Mouse (Mus musculus) small intestine, adult 2 months (tissue): ENCODE results near the gene Fam20b. TPM values are rescaled to one million over a fixed set of nuclear protein-coding genes. Genes with fewer than 3 reads are reported as not detected.

ENCODE experiments used
- H3K27ac ChIP-seq: fragments of 200-500 bp; 2 replicates; pipeline ENCODE4 v1.5.1; 2012; ENCODE audit warnings: low read depth, low read length, control low read depth, inconsistent platforms; ENCODE audit not compliant: insufficient read depth
- H3K27me3 ChIP-seq: fragments of 200-500 bp; 2 replicates; pipeline ENCODE4 v1.6.1; 2012; ENCODE audit warnings: mild to moderate bottlenecking, moderate library complexity, low read length, inconsistent platforms; ENCODE audit not compliant: control insufficient read depth, insufficient read depth
- H3K36me3 ChIP-seq: fragments of 200-500 bp; 2 replicates; pipeline ENCODE4 v1.6.1; 2012; ENCODE audit warnings: mild to moderate bottlenecking, low read length, control low read depth, inconsistent platforms; ENCODE audit not compliant: control insufficient read depth, insufficient read depth
- H3K4me1 ChIP-seq: fragments of 200-500 bp; 2 replicates; pipeline ENCODE4 v1.6.1; 2012; ENCODE audit warnings: low read length, inconsistent platforms, mixed read lengths; ENCODE audit not compliant: control insufficient read depth, insufficient read depth, insufficient read length
- H3K4me3 ChIP-seq: fragments of 200-500 bp; 2 replicates; pipeline ENCODE4 v1.5.1; 2012; ENCODE audit warnings: low read depth, mild to moderate bottlenecking, control low read depth, inconsistent platforms, low read length, moderate library complexity
- CTCF ChIP-seq: fragments of 200-500 bp; IDR thresholded peaks from 2 replicates; pipeline ENCODE4 v1.5.1; 2012; ENCODE audit warnings: low read depth, mild to moderate bottlenecking, control low read depth, inconsistent platforms, low read length, moderate library complexity, mixed read lengths; ENCODE audit not compliant: insufficient replicate concordance, insufficient read length; ENCODE audit errors: extremely low read depth
- POLR2A ChIP-seq: fragments of 200-500 bp; IDR thresholded peaks from 2 replicates; pipeline ENCODE4 v1.6.1; 2012; ENCODE audit warnings: low read depth, mild to moderate bottlenecking, control low read depth, inconsistent platforms, low read length, moderate library complexity
- whole genome bisulfite sequencing: fragments of 180-500 bp; shearing (Covaris S2); methylation state at CpG from one replicate; pipeline ENCODE4 v1.1.7; 2018; 5-methylcytosine and 5-hydroxymethylcytosine counted together
- polyA plus RNA-seq: library from polyadenylated mRNA; depleted of rRNA; stranded (reverse); fragments of >200 nt; gene quantifications from 2 replicates; pipeline ENCODE4 v1.2.3, GENCODE M21; 2012

The Fam20b gene
- polyA plus RNA-seq, 1 experiment = 25.7 TPM

DNA sequence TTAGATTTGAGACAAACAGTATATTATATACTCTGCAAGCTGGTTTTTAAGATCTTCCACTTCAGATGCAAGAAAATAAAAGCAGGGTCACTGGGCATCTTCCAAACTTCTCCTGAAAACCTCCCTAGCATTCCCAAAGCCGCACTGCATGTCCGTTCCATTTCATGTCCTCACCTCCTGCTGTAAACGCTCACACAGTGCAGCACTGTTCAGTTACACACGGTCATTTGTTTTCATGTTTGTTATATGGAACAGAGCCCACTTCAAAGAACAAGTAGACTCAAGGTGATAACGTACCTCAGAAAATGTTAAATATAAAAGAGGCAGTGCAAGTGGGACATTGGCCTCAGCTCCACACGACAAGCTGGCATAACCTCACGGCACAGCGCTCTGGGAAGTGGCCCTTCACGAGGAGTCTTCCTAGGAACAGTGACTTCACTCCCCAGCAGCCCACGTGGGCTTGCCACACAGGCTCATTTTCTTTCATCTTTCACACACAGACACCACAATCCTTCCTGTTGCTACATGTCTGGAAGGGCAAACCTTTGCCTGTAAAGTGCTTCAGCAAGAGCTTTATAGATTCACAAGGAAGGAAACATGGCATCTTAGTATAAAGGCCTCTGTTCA lies 8.3 kb downstream of the Fam20b start:
- 39% methylated on average over 10 of the region's 10 CpGs for WGBS
- TF ChIP-seq CTCF = no peak

DNA sequence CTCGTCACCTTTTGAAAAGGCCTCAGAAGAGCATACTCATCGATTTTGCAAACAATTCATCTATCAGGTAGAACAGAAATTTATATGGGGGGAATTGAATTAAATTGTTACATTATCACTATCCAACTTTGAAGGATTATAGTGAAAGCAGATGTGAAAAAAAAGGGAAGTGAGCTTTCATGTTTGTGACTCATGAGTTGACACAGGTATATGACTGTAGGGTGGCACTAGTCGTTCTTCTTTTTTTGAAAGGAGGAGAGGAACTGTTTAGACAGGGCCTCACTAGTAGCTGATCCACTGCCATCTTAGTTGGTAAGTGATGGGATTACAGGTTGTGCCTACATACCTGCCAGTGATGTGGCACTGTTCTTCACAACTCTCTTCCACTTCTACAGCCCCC lies 10.2 kb downstream of the Fam20b start:
- no peak for TF ChIP-seq CTCF
- no peak for TF ChIP-seq POLR2A
- Histone ChIP-seq H3K36me3 (peaks cover 16% of the 10 kb centered on the region), H3K27ac (no peak overlapping the region), H3K27me3 (no peaks in the 10 kb centered on the region), H3K4me1 (no peaks in the 10 kb centered on the region), H3K4me3 (no peak overlapping the region)
- 68% methylated on average over 3 of the region's 3 CpGs for WGBS

More for the DNA sequence above, 8.3 kb downstream of the Fam20b start:
- Histone ChIP-seq H3K27me3 (no peaks in the 10 kb centered on the region), H3K27ac (no peak overlapping the region), H3K4me3 (no peak overlapping the region), H3K4me1 (no peaks in the 10 kb centered on the region), H3K36me3 (peaks cover 3% of the 10 kb centered on the region; the same call in 1 of the 2 replicates)

DNA sequence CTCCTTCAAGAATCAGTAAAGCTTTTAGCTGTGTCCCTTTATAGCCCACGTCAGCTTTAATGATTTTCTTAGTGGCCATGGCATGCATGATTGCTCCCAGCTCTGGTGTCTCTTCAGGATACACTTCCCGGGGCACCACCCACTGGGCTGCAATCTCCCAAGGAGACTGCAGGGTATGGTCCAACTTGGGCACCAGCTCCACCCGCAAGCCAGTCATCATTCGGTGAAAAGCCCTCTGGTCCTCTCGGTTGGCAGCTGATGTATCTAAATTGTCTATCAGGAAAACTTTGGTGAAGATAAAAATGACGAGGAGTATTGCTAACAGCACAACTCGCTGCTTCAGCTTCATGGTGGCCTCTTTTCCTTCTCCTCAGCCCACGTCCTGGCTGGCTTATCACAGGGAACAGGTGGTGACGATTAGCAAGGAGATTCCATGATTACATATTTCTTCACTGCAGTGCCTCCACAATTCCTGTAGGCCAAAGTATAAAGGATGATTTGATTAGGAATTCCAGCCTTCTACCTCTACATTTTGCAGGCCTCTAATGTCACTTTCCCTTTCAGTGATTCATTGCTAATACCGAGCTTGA lies 13.1 kb downstream of the Fam20b start:
- no peak for TF ChIP-seq POLR2A
- no peak for TF ChIP-seq CTCF
- WGBS = 50% methylated on average over 10 of the region's 10 CpGs
- no peak overlapping the region for H3K27ac ChIP-seq
- no peak overlapping the region for H3K4me3 ChIP-seq
- H3K27me3 ChIP-seq = no peaks in the 10 kb centered on the region
- H3K4me1 ChIP-seq = no peaks in the 10 kb centered on the region
- peaks cover 29% of the 10 kb centered on the region for H3K36me3 ChIP-seq

DNA sequence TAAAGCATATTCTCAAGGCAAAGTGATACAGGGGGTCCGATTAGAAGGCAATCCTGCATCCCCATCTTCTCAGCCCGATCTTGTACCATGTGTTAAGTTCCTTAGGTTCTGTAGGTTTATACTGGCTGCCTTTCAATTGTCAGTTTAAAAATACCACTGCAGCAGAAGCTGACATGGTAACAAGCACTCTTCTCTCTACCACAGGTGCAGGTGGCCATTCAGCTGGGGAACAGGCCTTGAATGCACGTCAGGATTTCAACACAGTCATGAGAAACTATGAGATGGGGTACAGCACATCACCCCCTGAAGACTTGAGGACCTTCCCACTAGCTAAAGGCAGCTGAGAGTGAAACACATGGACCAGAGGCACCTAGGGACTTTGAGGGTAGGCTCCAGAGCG lies 15.4 kb downstream of the Fam20b start:
- Histone ChIP-seq H3K4me1 (no peaks in the 10 kb centered on the region), H3K4me3 (no peak overlapping the region), H3K36me3 (peaks cover 43% of the 10 kb centered on the region), H3K27me3 (no peaks in the 10 kb centered on the region), H3K27ac (no peak overlapping the region)
- TF ChIP-seq POLR2A (no peak), CTCF (no peak)
- 93% methylated on average over 4 of the region's 4 CpGs for whole genome bisulfite sequencing

DNA sequence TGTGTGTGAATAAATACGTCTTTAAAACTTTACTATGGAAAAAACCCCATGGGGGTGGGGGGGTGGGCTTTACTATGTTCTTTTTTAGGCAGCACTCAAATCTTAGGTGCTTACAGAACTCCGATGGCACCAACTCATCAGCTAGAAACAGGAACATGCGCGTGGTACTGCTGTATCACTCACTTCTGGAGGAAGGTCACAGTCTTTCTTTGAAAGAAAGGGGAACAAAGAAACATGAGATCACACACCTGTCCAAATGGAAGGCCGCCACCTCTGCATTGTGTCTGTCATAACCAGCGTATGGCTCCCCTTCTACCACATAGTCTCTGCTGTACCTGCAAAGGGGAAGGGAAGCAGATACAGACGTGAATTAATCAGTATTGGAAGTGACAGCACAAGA lies 16.7 kb downstream of the Fam20b start:
- H3K27ac ChIP-seq = no peak overlapping the region
- H3K36me3 ChIP-seq = peaks cover 50% of the 10 kb centered on the region
- WGBS = 95% methylated on average over 7 of the region's 7 CpGs
- no peaks in the 10 kb centered on the region for H3K27me3 ChIP-seq
- no peak overlapping the region for H3K4me3 ChIP-seq
- TF ChIP-seq POLR2A (no peak), CTCF (no peak)
- no peaks in the 10 kb centered on the region for H3K4me1 ChIP-seq

DNA sequence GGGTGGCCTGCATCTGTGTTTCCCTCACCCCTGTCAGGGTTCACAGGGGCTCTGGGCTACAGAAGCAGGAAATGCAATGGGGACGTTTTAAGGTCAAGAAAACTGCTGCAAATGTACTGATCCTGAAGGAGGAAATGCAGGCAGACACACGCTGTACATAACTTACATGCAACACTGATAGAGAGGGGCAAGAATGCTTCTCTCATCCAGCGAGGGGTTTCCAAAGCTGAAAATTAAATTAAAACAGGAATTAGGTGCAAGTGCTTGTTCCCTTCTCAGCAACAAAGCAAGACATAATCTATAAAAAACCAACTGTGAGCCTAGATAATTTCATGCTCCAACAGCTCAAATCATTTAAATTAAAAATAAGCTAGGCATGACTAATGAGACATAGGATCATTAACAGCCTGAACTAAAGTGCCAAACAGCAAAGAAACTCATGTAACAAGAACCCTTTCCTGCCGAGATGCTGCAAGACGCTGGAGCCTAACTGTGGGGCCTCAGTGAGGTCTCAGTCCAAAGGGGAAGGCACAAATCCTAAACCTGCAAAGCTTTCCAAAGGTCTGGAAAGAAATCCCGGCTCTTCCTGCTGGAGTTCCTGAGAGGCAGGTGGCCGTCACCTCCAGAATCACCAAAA lies 32.7 kb downstream of the Fam20b start:
- WGBS = 86% methylated on average over 7 of the region's 7 CpGs
- no peaks in the 10 kb centered on the region for H3K4me1 ChIP-seq
- no peak overlapping the region for H3K4me3 ChIP-seq
- no peak overlapping the region for H3K27ac ChIP-seq
- H3K27me3 ChIP-seq = no peaks in the 10 kb centered on the region
- TF ChIP-seq POLR2A = no peak
- TF ChIP-seq CTCF = no peak
- H3K36me3 ChIP-seq = peaks cover 71% of the 10 kb centered on the region

DNA sequence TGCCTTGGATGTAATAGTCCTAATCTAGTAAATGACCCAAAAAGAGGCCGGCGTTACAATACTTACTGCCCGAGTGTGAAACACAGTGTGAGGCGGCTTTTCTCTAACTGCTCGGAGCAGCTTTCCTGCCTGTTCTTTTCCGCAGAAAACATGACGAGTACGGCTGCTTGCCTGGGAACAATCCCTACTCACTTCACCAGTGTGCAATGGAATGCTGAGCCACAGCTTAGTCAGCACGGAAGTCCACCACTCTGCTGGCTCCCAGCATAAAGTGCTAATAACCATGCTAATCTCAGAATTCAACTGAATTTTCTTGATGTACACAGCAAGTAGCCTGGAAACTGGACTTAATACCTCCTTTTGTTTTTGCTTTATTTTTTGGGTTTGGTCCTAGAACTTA lies 39.3 kb downstream of the Fam20b start:
- Histone ChIP-seq H3K4me3 (no peak overlapping the region), H3K27ac (no peak overlapping the region), H3K4me1 (no peaks in the 10 kb centered on the region), H3K27me3 (no peaks in the 10 kb centered on the region), H3K36me3 (peaks cover 37% of the 10 kb centered on the region)
- 93% methylated on average over 9 of the region's 9 CpGs for WGBS
- TF ChIP-seq CTCF (no peak), POLR2A (no peak)
